9 mouse cellular contexts compared by ENCODE assay signal in genomic region chr2:110192702-110193312, GRCm38 (mm10).
A peak's percentile ranks its signal among the peaks of the same experiment; 100 is the strongest.
DNase-seq lines count a peak whose midpoint lies in the region; ATAC-seq and TF ChIP-seq lines count a peak whose summit lies in the region.
"Had no signal": no experiment of that assay in that cellular context is flagged by ENCODE, and none has a peak within 500 bp of the region (broad histone marks: within the 10 kb centered on the region; RNA-seq: fewer than 3 reads in every experiment).

No protein-coding gene starts in this region.

- no peaks in the 10 kb centered on the region for H3K36me3 ChIP-seq in heart, embryonic 16.5 days (ENCODE audit: control insufficient read depth, insufficient read depth)
- no peaks in the 10 kb centered on the region for H3K36me3 ChIP-seq in embryonic facial prominence, embryonic 14.5 days (ENCODE audit: control insufficient read depth, insufficient read depth, low read length)
- no peaks in the 10 kb centered on the region for H3K36me3 ChIP-seq in kidney, embryonic 14.5 days (ENCODE audit: control insufficient read depth, insufficient read depth, low read length)
- no peaks in the 10 kb centered on the region for H3K36me3 ChIP-seq in neural tube, embryonic 12.5 days
- H3K36me3 ChIP-seq in thymus, adult 2 months (ENCODE audit: control insufficient read depth, insufficient read depth, low read length), result no peaks in the 10 kb centered on the region

- 0 out of 2 replicates have a peak, but pooled peaks have one; percentile 19 for ATAC-seq in heart, embryonic 16.5 days (replicated peaks; ENCODE audit: extremely low read depth, insufficient read depth, low FRiP score)
- peak; percentile 88 for ATAC-seq in embryonic facial prominence, embryonic 14.5 days (ENCODE audit: low read depth)
- ATAC-seq in kidney, embryonic 14.5 days (ENCODE audit: low FRiP score, low TSS enrichment), result peak; percentile 89
- peak; percentile 59 for ATAC-seq in neural tube, embryonic 12.5 days (ENCODE audit: low FRiP score, low read depth)

- TF ChIP-seq POLR2A in thymus, adult 2 months (IDR thresholded peaks at IDR 0.05; ENCODE audit: control insufficient read depth, extremely low read depth, insufficient read depth, low read length, poor library complexity), result no peak

- DNase-seq in heart, postnatal 25 days (ENCODE audit: low spot score), result no peak
- DNase-seq in embryonic facial prominence, embryonic 14.5 days (ENCODE audit: low spot score), result peak; percentile 90
- DNase-seq in right cerebral cortex, postnatal 14 days, result no peak
- DNase-seq in layer of hippocampus, postnatal 14 days (ENCODE audit: low spot score in 2 of 2), result no peak
- DNase-seq in thymus, adult 2 months, result no peak

- no peak overlapping the region for H3K4me3 ChIP-seq in heart, embryonic 16.5 days (ENCODE audit: low read length)
- H3K4me3 ChIP-seq in embryonic facial prominence, embryonic 14.5 days (ENCODE audit: low read depth, low read length), result no peak overlapping the region
- H3K4me3 ChIP-seq in kidney, embryonic 14.5 days (ENCODE audit: low read length), result no peak overlapping the region
- H3K4me3 ChIP-seq in neural tube, embryonic 12.5 days, result no peak overlapping the region
- H3K4me3 ChIP-seq in thymus, adult 2 months (ENCODE audit: control insufficient read depth, insufficient read depth, low read length), result no peak overlapping the region

- H3K4me1 ChIP-seq in heart, embryonic 16.5 days (ENCODE audit: control insufficient read depth, insufficient read depth, low read length), result peaks cover 21% of the 10 kb centered on the region
- H3K4me1 ChIP-seq in embryonic facial prominence, embryonic 14.5 days (ENCODE audit: control insufficient read depth, insufficient read depth, low read length), result peaks cover 28% of the 10 kb centered on the region
- H3K4me1 ChIP-seq in kidney, embryonic 14.5 days (ENCODE audit: control insufficient read depth, insufficient read depth, low read length), result peaks cover 44% of the 10 kb centered on the region
- H3K4me1 ChIP-seq in neural tube, embryonic 12.5 days, result peaks cover 22% of the 10 kb centered on the region
- H3K4me1 ChIP-seq in thymus, adult 2 months (replicated peaks; ENCODE audit: control insufficient read depth, insufficient read depth, low read length), result no peaks in the 10 kb centered on the region

- whole genome bisulfite sequencing in heart, embryonic 16.5 days, result 27% methylated on average over 3 of the region's 3 CpGs
- 18% methylated on average over 3 of the region's 3 CpGs for WGBS in embryonic facial prominence, embryonic 14.5 days
- WGBS in kidney, embryonic 14.5 days, result 7% methylated on average over 3 of the region's 3 CpGs
- WGBS in neural tube, embryonic 12.5 days, result 26% methylated on average over 3 of the region's 3 CpGs
- WGBS in thymus, adult 2 months, result 46% methylated on average over 3 of the region's 3 CpGs

- H3K4me2 ChIP-seq in heart, embryonic 16.5 days (ENCODE audit: low read depth, low read length), result peak overlapping the region; percentile 44
- H3K4me2 ChIP-seq in embryonic facial prominence, embryonic 14.5 days (ENCODE audit: low read depth, low read length), result peak overlapping the region; percentile 35
- peak overlapping the region; percentile 31 for H3K4me2 ChIP-seq in kidney, embryonic 14.5 days (replicated peaks; ENCODE audit: low read depth, low read length)
- H3K4me2 ChIP-seq in neural tube, embryonic 12.5 days (replicated peaks), result peak overlapping the region; percentile 44

- H3K27me3 ChIP-seq in heart, embryonic 16.5 days (ENCODE audit: control insufficient read depth, insufficient read depth, low read length), result no peaks in the 10 kb centered on the region
- H3K27me3 ChIP-seq in embryonic facial prominence, embryonic 14.5 days (replicated peaks; ENCODE audit: control insufficient read depth, insufficient read depth, low read length), result no peaks in the 10 kb centered on the region
- no peaks in the 10 kb centered on the region for H3K27me3 ChIP-seq in kidney, embryonic 14.5 days (ENCODE audit: control insufficient read depth, insufficient read depth, low read length)
- no peaks in the 10 kb centered on the region for H3K27me3 ChIP-seq in neural tube, embryonic 12.5 days (replicated peaks)
- H3K27me3 ChIP-seq in thymus, adult 2 months (ENCODE audit: control insufficient read depth, insufficient read depth, low read length), result no peaks in the 10 kb centered on the region

- intact Hi-C loops in heart, postnatal 25 days (cut with DNase I), result no loop called here

- no peak for TF ChIP-seq CTCF in thymus, adult 2 months (IDR thresholded peaks at IDR 0.05; ENCODE audit: borderline replicate concordance, control insufficient read depth, extremely low read depth, insufficient read depth, low read length, poor library complexity)

- H3K27ac ChIP-seq in heart, embryonic 16.5 days (ENCODE audit: low read length), result peak overlapping the region; percentile 94
- H3K27ac ChIP-seq in embryonic facial prominence, embryonic 14.5 days (replicated peaks; ENCODE audit: low read depth, low read length), result peak overlapping the region; percentile 78
- H3K27ac ChIP-seq in kidney, embryonic 14.5 days (ENCODE audit: low read depth, low read length), result peak overlapping the region; percentile 88
- H3K27ac ChIP-seq in neural tube, embryonic 12.5 days, result no peak overlapping the region
- no peak overlapping the region for H3K27ac ChIP-seq in thymus, adult 2 months (ENCODE audit: control insufficient read depth, insufficient read depth, low read length)
- H3K27ac ChIP-seq: macrophage had no signal

- H3K9me3 ChIP-seq in heart, embryonic 16.5 days (replicated peaks; ENCODE audit: control insufficient read depth, low read length), result no peaks in the 10 kb centered on the region
- H3K9me3 ChIP-seq in embryonic facial prominence, embryonic 14.5 days (ENCODE audit: control insufficient read depth, low read length), result no peaks in the 10 kb centered on the region
- H3K9me3 ChIP-seq in kidney, embryonic 14.5 days (ENCODE audit: control insufficient read depth, low read length), result no peaks in the 10 kb centered on the region
- H3K9me3 ChIP-seq in neural tube, embryonic 12.5 days, result no peaks in the 10 kb centered on the region

- peak overlapping the region; percentile 56 for H3K9ac ChIP-seq in heart, embryonic 16.5 days (ENCODE audit: low read length)
- no peak overlapping the region for H3K9ac ChIP-seq in embryonic facial prominence, embryonic 14.5 days (ENCODE audit: low read depth, low read length)
- H3K9ac ChIP-seq in kidney, embryonic 14.5 days (ENCODE audit: low read depth, low read length), result no peak overlapping the region; the same call in 1 of the 2 replicates
- H3K9ac ChIP-seq in neural tube, embryonic 12.5 days, result no peak overlapping the region

Comparison
In these comparisons a context has a peak if more than half of its experiments do, and no peak if none do; other contexts are left out.
1. ATAC-seq: peak in every context shown above with its lines; median percentile 89 in kidney, embryonic 14.5 days; 88 in embryonic facial prominence, embryonic 14.5 days; 59 in neural tube, embryonic 12.5 days; 19 in heart, embryonic 16.5 days.
2. H3K27ac ChIP-seq: peak in heart, embryonic 16.5 days (single experiment), embryonic facial prominence, embryonic 14.5 days (single experiment) and kidney, embryonic 14.5 days (single experiment); none in neural tube, embryonic 12.5 days (single experiment) and thymus, adult 2 months (single experiment).
3. Peak in every context shown above with its lines, with median percentiles within 50 percentile points of each other: H3K4me2 ChIP-seq.